Mouse (Mus musculus) kidney, adult 2 months (tissue): ENCODE measurements around the gene Xlr5a.

ENCODE experiments used
- CTCF ChIP-seq: fragments of 200-500 bp; conservative IDR thresholded peaks from 2 replicates; pipeline ENCODE4 v1.5.1; 2011; ENCODE audit warnings: low read depth, mild to moderate bottlenecking, control low read depth, low read length, moderate library complexity, mixed read lengths; ENCODE audit not compliant: insufficient read depth, insufficient read length
- POLR2A ChIP-seq: fragments of 200-500 bp; IDR thresholded peaks from one replicate; pipeline ENCODE4 v1.6.1; 2011; ENCODE audit warnings: low read depth, low read length, control low read depth

GRCm38 (mm10) chrX:73333548-73333947, 40.8 kb upstream of the Xlr5a start:
- TF ChIP-seq CTCF (no peak), POLR2A (no peak)
